Mouse (Mus musculus): ENCODE measurements around the gene Cdh13.

Gene Cdh13

DNA sequence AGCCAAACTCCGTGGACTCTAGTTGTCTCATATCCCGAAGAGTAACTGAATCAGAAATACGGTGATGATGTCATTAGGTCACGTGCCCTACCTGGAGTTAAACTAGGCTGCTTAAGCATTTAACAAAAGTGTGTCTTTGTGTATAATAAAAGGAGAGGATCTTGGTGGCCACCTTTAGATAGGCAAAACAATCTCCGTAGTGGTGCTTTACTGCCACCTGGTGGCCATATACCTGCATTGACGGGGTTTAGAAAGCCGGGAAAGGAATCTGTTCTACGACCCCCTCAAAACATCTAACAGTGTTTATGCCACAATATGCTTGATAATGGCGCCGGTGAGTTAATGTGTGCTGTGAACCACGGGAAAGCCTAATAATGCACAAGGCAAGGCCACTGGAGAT, 781.0 kb downstream of the Cdh13 start:
- DNase-seq (ENCODE audit: low spot score), result no peak

DNA sequence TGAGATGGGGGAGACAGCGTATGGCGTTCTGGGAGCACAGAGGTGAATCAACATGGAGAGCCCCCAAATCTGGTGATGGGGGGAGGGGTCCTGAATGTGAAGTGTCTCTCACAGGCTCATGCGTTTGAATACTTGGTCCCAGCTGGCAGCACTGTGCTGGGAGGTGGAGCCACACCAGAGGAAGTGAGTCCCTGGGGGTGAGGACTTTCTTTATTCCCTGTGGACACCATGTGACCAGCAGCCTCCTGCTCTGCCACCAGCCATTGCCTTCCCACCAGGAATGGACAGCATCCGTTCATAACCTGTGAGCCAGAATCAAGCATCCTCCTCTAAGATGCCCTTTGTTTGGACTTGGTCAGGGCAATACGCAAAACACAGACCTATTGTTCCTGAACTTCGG, 788.8 kb downstream of the Cdh13 start:
- DNase-seq (ENCODE audit: low spot score), result no peak

DNA sequence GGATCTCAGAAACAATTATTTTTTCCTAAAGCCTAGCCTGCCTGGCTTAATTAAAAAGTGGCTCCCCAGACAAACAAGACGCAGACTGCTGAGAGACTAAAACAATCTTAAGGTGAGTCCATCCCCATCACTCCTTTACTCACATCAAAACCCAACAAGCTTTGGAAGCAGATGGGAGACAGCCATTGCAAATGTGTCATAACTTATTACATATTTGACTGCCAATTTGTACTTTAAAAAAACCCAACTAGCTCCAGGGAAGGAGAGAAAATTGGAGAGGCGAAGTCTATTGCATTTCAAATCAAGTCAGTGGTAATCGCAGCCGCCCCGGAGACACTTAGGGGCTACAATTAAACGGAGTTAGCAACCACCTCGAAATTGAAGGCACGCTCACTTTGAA, 801.5 kb downstream of the Cdh13 start:
- no peak for DNase-seq (ENCODE audit: low spot score)

DNA sequence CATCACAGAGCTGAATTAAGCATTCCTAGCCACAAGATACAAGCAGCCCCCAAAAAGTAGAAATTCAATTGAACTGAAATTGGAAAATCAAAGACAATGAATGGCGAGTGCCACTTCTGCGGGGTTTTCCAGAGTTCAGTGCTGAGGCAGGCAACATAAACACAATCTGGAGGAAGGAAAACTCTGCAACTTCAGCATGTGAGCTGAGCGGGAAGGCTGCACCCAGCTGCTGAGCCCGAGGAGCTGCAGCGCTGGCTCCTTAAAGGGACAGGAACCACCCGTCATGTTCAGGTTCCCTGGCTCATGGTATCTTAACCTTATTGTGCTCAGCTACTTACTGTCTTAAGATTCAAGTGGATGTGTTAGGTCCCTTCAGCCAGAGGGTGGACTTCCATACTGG, 814.7 kb downstream of the Cdh13 start:
- DNase-seq (ENCODE audit: low spot score), result no peak

DNA sequence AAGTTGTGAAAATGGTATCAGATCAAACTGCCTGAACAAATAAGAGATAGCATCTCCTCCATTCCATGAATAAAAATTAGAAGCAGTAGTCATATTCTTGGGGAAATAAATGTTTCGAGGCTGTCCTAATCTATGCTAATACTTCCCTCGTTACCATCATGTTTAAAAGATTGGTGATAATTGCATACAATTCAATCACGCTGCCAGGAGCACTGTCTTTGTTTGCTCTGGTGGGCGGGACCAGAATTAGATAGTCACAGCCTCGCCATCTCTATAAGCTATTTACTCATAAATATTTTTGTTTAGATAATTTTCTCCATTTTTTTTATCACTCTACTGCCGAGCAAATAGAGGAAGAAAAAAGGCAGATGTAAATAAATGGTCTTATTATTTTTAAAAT, 819.3 kb downstream of the Cdh13 start:
- DNase-seq (ENCODE audit: low spot score), result no peak

DNA sequence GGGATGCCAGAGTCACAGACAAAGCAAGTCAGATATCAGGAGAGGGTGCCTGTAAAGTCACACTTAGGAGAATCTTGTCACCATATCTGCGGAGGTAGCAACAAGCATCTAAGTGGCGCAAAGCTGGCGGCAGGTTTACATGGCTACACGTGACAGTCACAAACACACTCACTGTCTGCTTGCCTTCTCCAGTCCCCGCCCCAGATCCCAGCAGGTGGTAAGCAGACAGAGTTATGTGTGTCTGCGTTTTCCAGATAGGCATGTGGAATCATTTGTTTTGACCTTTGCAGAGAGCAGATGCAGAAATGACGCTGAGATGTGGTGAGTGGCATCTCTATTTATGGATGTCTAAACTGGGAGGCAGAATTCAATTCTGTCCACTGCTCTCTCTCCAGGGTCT, 826.1 kb downstream of the Cdh13 start:
- DNase-seq (ENCODE audit: low spot score), result no peak

DNA sequence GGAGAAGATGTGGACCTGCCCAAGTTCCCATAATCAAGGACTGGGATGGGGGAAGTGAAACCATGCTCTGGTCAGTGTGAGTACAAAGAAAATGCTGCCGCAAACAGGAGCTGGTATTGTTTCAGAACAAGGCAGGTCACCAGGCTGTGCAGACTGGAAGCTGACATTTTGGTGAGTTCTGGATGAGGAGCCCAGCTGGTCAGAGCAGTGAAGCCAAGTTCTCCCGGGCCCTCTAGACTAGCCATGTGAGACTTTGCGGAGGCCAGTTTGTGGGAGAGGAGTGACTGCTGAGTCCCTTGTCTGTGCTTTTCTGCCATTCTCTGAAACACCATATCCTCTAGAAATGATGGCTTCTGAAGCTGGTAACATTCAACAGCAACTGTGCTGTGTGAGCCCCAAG, 829.3 kb downstream of the Cdh13 start:
- no peak for DNase-seq (ENCODE audit: low spot score)

DNA sequence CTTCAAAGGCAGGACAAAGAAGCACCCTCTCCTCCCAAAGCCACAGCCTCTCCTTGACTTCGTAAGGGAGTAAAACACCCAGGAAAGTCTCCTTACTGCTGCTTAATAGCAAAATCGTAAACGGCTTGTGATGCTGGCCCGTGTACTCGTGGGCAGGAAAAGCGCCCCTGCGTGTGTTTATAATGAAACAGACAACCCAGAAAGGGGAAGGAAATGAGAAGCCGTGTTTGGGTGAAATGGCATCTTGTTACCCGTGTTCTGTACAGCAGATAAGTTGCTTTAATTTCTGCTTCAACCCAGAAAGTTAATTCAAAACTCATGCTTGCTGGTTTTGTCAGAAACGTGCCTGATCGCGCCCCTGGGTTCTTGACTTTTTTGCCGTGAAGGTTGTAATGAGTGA, 837.7 kb downstream of the Cdh13 start:
- no peak for DNase-seq (ENCODE audit: low spot score)

DNA sequence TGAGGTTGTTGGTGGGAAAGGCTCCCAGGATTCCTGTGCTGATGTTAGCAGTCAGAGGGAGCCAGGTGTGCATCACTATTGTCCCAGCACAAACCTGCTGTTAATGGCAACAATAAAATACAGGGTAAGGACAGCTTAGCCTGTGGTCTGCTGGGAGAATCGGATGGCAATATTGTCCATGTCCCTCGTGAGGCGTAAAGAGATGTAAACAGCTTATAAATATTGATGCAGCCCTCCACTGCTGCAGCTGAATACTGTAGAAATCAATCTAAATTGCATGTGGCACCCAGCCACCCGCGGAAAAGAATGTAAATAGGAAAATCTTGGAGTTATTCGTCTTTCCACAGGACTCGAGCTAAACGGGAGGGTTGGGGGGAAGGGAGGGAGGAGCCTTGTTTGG, 844.3 kb downstream of the Cdh13 start:
- DNase-seq (ENCODE audit: low spot score), result no peak

DNA sequence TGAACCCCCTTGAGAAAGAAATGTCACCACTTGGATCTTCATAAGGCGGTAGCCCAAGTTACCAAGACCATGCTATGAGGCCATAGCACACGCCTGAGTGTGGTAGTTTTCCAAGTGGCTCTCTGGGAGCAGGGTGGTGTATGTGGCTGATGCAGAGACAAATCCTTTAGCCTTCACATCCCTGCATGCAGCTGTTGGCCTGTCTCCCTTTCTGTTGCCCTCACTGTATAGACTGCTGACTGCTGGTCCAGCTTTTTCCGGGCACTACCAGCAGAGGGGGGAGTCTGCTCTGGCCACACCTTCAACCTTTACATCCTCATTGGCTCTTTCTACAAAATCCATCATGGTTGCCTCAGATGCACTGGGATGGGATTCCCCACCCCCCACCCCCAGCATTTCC, 844.7 kb downstream of the Cdh13 start:
- DNase-seq (ENCODE audit: low spot score), result no peak

DNA sequence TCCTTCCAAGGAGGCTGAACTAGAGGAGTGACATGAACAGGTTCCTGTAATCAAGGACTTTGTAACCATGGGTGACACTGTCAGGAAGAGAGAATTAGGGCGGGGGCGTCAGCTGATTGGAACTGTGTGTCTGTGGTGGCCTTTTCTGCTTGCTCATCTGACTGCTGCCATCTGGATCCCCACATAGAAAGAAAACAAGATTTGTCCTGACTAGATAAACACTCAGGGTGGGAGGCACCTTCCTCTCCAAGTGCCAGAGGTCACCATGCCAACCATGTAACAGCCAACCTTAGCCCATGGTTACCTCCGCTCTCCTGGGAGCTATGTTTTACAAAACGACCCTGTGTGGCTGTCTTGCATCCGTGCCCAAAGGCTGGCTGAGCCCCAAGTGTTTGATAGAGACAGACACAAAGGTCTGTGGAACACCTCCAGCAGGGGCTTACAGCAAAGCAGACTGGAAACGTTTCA, 873.0 kb downstream of the Cdh13 start:
- no peak for DNase-seq (ENCODE audit: low spot score)

DNA sequence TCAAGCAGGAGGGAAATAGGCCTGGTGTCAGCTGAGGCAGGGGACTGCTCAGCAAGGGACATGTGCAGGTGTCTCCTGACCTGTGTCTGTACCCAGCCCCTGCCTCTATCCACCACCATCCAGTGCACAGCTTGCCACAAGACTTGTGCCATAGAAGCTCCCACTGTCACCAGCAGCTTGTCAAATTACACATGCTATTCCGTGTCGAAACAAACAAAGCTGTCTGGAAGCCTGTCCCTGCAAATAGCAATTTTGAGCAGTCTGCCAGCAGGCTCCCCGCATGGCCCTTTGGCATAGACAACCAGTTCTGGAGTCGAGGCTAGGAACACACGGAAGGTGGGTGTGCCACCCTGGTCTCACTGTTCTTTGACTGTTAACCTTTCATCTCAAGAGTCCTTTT, 875.1 kb downstream of the Cdh13 start:
- DNase-seq (ENCODE audit: low spot score), result no peak

DNA sequence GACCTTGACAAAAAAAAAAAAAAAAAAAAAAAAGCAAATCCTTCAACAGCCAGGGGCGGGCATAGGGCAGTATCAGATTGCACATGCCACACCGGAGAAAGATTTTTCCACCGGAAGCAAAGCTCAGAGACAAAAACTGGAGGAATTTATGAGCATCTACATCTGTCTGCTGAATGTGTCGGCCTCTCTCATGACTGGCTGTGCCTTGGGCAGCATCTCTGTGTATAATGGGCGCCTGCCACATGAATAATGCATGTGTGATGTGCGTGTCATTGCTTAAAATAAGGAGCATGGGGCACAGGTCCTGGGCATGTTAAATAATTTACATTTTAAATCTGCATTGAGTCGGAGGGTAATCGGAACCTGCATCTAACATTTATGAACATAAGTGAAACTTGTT, 876.3 kb downstream of the Cdh13 start:
- DNase-seq (ENCODE audit: low spot score), result no peak

DNA sequence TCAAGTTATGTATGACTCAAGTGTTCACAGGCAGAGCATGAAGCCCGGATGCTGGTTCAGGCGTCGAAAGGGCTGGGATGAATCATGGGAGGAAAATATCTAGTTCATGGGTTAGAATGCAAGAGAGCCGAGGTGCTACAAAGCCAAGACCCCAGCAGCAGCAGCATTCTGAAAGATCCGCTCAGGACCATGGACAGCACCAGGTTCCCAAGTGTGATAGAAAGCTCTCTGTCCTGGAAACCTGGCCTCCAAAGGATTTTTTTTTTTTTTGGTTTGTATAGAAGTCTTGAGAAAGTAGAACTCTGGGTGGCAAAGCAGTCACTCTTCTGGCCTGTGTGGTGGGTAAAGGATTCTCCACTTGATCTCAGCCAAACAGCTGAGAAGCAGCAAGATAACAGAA, 880.5 kb downstream of the Cdh13 start:
- no peak for DNase-seq (ENCODE audit: low spot score)

DNA sequence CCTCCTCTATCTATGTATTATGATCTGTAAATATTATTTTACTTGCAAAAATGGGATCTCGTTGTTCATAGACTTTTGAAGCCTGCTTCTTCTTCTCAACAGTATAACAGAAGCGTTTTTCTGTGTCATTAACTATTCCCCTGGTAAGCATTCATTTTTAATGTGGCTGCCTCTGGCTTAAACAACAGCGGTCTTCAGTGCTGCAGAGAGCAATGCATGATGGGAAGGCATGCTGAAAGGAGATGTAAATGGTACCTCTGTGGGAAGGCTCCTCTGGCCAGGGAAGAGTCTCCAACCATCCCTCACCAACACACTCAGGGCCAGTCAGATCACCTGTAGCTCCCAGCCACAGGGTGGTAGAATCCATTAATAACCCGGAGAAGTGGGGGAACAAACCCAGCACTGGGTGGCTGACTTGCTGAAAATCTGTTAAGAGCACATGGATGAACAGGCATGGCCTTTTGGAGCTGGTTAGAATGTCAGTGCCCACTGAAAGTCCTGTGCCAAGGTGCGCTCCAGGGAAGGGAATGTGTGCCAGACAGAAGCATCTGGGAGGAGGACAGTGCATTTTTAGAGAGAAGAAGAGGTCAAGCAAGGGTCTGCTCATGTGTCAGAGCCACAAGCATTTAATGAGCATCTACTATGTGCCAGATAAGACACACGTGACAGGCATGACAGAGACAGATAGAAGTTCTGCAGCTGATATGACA, 893.8 kb downstream of the Cdh13 start:
- DNase-seq (ENCODE audit: low spot score), result no peak

DNA sequence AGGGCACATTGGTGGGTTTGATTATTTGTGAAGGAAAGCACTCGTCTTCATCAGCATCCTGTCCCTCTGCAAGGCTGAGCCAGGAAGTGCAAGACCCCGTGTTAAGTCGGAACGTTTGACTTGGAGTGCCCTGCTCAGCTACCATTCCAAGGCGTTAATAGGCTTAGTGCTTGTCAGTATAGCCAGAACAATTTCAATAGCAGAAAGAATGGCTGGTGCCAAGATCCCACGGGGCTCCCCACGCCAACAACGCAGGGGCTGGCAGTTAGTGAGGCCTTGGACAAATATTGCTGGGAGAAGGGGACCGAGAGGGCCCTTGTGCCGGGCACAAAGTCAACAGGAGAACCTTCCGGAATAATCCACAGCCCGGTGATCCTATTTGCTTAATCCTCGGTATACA, 897.1 kb downstream of the Cdh13 start:
- no peak for DNase-seq (ENCODE audit: low spot score)

DNA sequence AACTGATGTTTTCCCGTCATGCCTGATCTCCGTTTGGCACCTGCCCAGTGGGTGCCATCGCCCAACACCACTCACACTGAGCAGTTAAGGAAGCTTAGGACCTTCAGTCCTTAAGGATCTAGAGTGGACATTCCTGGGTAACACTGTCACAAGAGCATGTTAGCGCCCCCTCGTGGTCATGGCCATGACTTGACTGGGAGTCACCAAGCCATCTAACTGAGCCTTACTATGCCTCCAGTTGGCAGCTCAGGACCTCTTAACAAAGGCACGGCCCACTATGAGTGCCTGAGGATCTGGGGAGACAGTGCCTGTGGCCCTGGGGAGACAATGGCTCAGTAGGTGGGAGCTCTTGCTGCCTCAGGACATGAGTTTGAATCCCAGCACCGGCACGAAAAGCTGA, 912.2 kb downstream of the Cdh13 start:
- no peak for DNase-seq (ENCODE audit: low spot score)

DNA sequence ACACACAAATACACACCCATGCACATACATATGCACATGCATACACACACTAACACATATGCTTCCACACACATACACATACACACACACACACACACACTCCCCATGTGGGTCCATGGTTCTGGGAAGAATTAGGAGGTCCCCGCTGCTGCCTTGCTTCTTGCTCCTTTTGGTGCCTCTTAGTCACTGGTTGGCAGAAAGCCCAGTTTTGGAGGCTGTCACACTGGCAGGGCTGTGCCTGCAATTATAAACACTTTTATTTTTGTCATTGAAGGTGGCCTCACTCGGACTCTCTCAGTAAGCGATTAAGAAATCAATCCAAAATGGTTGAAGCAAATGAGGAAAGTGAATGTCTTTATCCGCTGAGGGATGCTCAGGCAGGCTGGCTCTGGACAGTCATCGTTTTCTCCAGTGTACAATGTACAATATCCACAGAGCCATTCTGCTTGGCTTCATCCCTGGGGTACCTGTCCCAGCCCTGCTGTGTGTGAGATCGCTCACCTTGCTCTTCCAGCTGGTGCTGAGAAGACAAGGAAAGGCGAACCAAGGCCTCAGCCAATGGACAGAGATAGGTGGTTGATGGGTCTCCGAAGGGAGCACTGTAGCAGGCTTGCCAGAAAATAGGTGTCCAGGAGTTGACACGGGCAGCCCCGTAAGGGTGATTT, 913.1 kb downstream of the Cdh13 start:
- no peak for DNase-seq (ENCODE audit: low spot score)

DNA sequence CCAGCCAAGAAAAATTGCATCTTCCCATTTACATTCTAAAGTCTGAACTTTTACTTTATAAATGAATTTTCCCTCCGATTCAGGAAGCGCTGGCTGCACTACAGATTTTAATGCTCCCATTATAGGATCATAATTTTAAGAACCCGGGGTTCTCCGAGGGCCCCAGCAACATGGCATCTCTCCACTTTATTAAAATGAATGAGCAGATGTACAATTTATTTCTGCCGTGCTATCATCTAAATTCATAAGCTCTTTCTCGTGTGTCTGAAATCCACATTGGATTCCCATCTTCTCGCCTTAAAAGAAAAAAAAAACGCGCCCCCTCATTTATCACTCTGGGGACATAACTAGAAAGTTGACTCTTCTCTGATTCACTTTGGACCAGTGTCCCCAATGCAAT, 925.0 kb downstream of the Cdh13 start:
- DNase-seq (ENCODE audit: low spot score), result no peak

DNA sequence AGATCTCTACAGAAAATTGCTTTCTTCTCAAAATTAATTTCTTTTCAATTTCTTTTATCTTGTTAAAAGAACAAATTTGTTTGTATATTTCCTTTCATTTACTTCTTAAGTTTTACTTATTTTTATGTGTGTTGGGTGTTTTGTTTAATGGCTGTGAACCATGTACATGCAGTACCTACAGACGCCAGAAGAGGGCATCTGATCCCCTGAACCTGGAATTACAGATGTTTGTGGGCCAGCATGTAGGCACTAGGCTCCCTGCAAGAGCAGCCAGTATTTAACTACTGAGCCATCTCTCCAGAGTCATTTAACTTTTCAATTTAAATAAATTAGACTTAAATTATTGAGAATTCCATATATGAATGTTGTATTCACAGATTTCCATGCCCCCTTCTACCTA, 941.0 kb downstream of the Cdh13 start:
- no peak for DNase-seq (ENCODE audit: low spot score)

DNA sequence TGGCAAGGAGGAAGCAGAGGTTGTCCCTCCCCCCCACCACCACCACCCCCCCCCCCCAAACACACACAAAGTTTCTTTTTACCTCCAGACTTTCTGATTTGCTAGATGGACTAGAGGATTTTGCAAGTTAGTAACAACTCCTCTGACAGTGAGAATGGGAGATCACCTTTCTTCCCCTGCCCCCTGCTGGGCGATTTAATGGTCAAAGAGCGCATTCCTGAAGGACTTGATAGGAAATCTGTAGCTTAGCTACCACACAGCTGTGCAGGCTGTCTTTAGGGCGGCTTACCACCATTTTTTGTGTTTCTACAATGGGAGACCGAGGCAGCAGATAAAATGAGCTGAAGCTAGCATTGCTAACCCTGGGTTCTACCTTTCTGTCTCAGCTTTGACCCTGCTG, 961.6 kb downstream of the Cdh13 start:
- DNase-seq (ENCODE audit: low spot score), result no peak

DNA sequence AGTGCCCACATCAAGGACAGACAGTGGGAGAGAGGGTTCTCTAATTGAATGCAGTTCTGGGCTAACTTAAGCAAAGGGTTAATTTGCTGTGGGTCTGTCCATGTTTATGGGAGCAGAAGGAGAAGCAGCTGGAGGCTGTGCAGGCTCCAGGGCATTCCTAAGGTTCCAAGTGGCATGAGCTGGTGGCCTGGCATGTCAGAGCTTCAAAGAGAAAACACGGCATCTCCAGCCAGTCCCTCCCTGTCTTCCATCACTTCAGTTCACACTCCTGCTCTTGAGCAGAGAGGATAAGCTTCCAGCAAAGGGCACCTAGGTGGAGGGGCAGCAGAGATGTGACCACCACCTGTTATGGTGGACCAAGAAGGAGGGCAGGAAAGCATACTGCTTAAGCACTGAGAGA, 962.1 kb downstream of the Cdh13 start:
- DNase-seq (ENCODE audit: low spot score), result no peak

DNA sequence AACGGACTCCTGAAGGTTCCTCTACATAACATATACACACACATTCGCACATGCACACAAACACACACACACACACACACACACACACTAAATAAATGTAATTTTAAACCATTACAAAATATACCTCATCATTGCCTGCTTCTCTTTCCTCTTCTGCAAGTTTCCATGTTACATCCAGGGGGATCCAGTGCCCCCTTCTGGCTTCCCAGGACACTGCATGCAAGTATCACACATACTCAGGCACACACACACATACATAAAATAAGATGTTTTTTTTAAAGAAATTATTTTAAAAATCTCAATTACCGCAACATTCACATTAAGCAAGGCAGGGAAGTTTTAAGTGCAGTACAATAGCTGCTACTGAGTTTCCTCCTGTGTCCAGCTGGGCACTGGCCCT, 970.8 kb downstream of the Cdh13 start:
- DNase-seq (ENCODE audit: low spot score), result no peak

DNA sequence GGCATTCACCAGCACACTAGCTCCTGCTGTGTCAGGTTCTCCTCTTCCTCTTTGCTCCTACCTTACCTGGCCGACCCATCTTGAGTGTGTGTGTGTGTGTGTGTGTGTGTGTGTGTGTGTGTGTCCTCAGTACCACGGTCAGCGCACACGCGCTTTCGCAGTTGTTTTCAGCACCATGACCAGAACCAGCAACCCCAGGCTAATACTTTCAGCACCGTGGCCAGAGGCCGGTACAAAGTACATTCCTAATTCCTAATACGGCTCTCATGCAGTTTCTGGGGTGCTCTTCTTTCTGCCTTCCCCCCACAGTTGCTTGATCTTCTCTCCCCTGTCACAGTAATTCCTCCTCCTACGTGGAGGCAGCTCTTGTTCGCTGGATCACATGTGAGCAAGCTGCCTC, 975.1 kb downstream of the Cdh13 start:
- no peak for DNase-seq (ENCODE audit: low spot score)
